Mouse (Mus musculus): ENCODE results near the gene Olfr111.

GRCm38 (mm10) chr17:37569351-37569750, 61.5 kb downstream of the Olfr111 start, which contains the start of gene Olfr112:
- no peak for TF ChIP-seq POLR2A (IDR thresholded peaks at IDR 0.05; ENCODE audit: borderline replicate concordance, extremely low read depth, insufficient read depth, insufficient read length, poor library complexity, severe bottlenecking)
- no peak for TF ChIP-seq CTCF (IDR thresholded peaks at IDR 0.05; ENCODE audit: borderline replicate concordance, extremely low read depth, insufficient read depth, insufficient read length)

Data from brain, embryonic 14.5 days (tissue).